8 mouse cellular contexts compared by ENCODE assay signal in genomic region chr11:95384319-95384972, GRCm38 (mm10). TPM values are rescaled to one million over a fixed set of nuclear protein-coding genes. Genes with fewer than 3 reads are reported as not detected.
DNase-seq lines count a peak whose midpoint lies in the region; ATAC-seq and TF ChIP-seq lines count a peak whose summit lies in the region.

Slc35b1 (plus strand) TSS chr11:95384692.

- no peaks in the 10 kb centered on the region for H3K9me3 ChIP-seq in embryonic facial prominence, embryonic 14.5 days (ENCODE audit: control insufficient read depth, low read length)
- no peaks in the 10 kb centered on the region for H3K9me3 ChIP-seq in limb, embryonic 13.5 days
- H3K9me3 ChIP-seq in midbrain, embryonic 16.5 days (replicated peaks; ENCODE audit: control insufficient read depth, low read length, poor library complexity, severe bottlenecking): no peaks in the 10 kb centered on the region

- under 1% methylated on average over 39 of the region's 42 CpGs for WGBS in embryonic facial prominence, embryonic 14.5 days
- WGBS in heart, adult 2 months: under 1% methylated on average over 42 of the region's 42 CpGs
- WGBS in limb, embryonic 13.5 days: under 1% methylated on average over 42 of the region's 42 CpGs
- under 1% methylated on average over 42 of the region's 42 CpGs for WGBS in midbrain, embryonic 16.5 days

- H3K79me2 ChIP-seq in heart, adult 2 months (replicated peaks; ENCODE audit: control insufficient read depth, insufficient read depth, low read length): no peaks in the 10 kb centered on the region

- H3K9ac ChIP-seq in embryonic facial prominence, embryonic 14.5 days (ENCODE audit: low read depth, low read length): peak within 1 kb of the TSS; percentile 87
- peak within 1 kb of the TSS; percentile 97 for H3K9ac ChIP-seq in heart, adult 2 months (ENCODE audit: low read depth, low read length)
- H3K9ac ChIP-seq in limb, embryonic 13.5 days: peak within 1 kb of the TSS; percentile 88
- peak within 1 kb of the TSS; percentile 84 for H3K9ac ChIP-seq in midbrain, embryonic 16.5 days (ENCODE audit: low read depth, low read length)

- peak within 1 kb of the TSS; percentile 89 for H3K27ac ChIP-seq in embryonic facial prominence, embryonic 14.5 days (replicated peaks; ENCODE audit: low read depth, low read length)
- H3K27ac ChIP-seq in heart, adult 2 months: peak within 1 kb of the TSS; percentile 99
- H3K27ac ChIP-seq in limb, embryonic 13.5 days: peak within 1 kb of the TSS; percentile 82
- peak within 1 kb of the TSS; percentile 88 for H3K27ac ChIP-seq in midbrain, embryonic 16.5 days (ENCODE audit: low read length)

- H3K27me3 ChIP-seq in embryonic facial prominence, embryonic 14.5 days (replicated peaks; ENCODE audit: control insufficient read depth, insufficient read depth, low read length): no peaks in the 10 kb centered on the region
- no peaks in the 10 kb centered on the region for H3K27me3 ChIP-seq in heart, adult 2 months (ENCODE audit: control insufficient read depth, insufficient read depth, low read length)
- H3K27me3 ChIP-seq in limb, embryonic 13.5 days: no peaks in the 10 kb centered on the region
- H3K27me3 ChIP-seq in midbrain, embryonic 16.5 days (ENCODE audit: control insufficient read depth, insufficient read depth, low read depth, low read length): no peaks in the 10 kb centered on the region

- peak within 1 kb of the TSS; percentile 57 for H3K4me2 ChIP-seq in embryonic facial prominence, embryonic 14.5 days (ENCODE audit: low read depth, low read length)
- H3K4me2 ChIP-seq in limb, embryonic 13.5 days (replicated peaks): peak within 1 kb of the TSS; percentile 74
- peak within 1 kb of the TSS; percentile 75 for H3K4me2 ChIP-seq in midbrain, embryonic 16.5 days (ENCODE audit: low read length)

- DNase-seq in 3T3-L1 (ENCODE audit: low read depth, low spot score): peak; percentile 99
- DNase-seq in adrenal gland, postnatal 4 days (ENCODE audit: low spot score in 2 of 2): peak; percentile 64 to 87
- peak; percentile 100 for DNase-seq in embryonic facial prominence, embryonic 14.5 days (ENCODE audit: low spot score)
- DNase-seq in heart, adult 2 months: peak; percentile 91 to 95
- DNase-seq in kidney, adult 8-10 months: peak; percentile 97 to 98
- DNase-seq in spleen, postnatal 10 days (ENCODE audit: low spot score in 2 of 2): peak; percentile 93 to 96

- peak within 1 kb of the TSS; percentile 79 for H3K4me3 ChIP-seq in embryonic facial prominence, embryonic 14.5 days (ENCODE audit: low read depth, low read length)
- H3K4me3 ChIP-seq in heart, adult 2 months: peak within 1 kb of the TSS; percentile 90
- H3K4me3 ChIP-seq in limb, embryonic 13.5 days: peak within 1 kb of the TSS; percentile 94
- H3K4me3 ChIP-seq in midbrain, embryonic 16.5 days (ENCODE audit: low read depth, low read length): peak within 1 kb of the TSS; percentile 80

- H3K36me3 ChIP-seq in embryonic facial prominence, embryonic 14.5 days (ENCODE audit: control insufficient read depth, insufficient read depth, low read length): peaks cover 52% of the 10 kb centered on the region
- peaks cover 5% of the 10 kb centered on the region for H3K36me3 ChIP-seq in heart, adult 2 months (ENCODE audit: control insufficient read depth, insufficient read depth, low read length)
- H3K36me3 ChIP-seq in limb, embryonic 13.5 days: peaks cover 63% of the 10 kb centered on the region
- peaks cover 13% of the 10 kb centered on the region for H3K36me3 ChIP-seq in midbrain, embryonic 16.5 days (ENCODE audit: control insufficient read depth, insufficient read depth, low read length)

- ATAC-seq in embryonic facial prominence, embryonic 14.5 days (ENCODE audit: low read depth): peak; percentile 97
- peak; percentile 96 for ATAC-seq in limb, embryonic 13.5 days (ENCODE audit: low FRiP score, low read depth)
- peak; percentile 94 for ATAC-seq in midbrain, embryonic 16.5 days

- TF ChIP-seq POLR2A in heart, adult 2 months (IDR thresholded peaks at IDR 0.05; ENCODE audit: insufficient read depth, low read depth, low read length): peak; percentile 56; the same call in 1 of the 2 replicates

- 0 out of 2 replicates have a peak, but pooled peaks have one; percentile 43 for TF ChIP-seq EP300 in heart, adult 2 months (IDR thresholded peaks at IDR 0.05; ENCODE audit: insufficient read depth, low read depth, low read length)

- intact Hi-C loops in heart, adult 2 months (cut with DNase I): loop anchor here (1.0 to 5.0 kb wide), 4 partner anchors 47 to 137 kb away; partner anchors contain the start of genes Fam117a and Kat7

- peak; percentile 96 for TF ChIP-seq CTCF in heart, adult 2 months (IDR thresholded peaks at IDR 0.05)

- no peaks in the 10 kb centered on the region for H3K4me1 ChIP-seq in embryonic facial prominence, embryonic 14.5 days (ENCODE audit: control insufficient read depth, insufficient read depth, low read length)
- H3K4me1 ChIP-seq in heart, adult 2 months (ENCODE audit: control insufficient read depth, insufficient read depth, low read length): peaks cover 6% of the 10 kb centered on the region
- H3K4me1 ChIP-seq in limb, embryonic 13.5 days: peaks cover 12% of the 10 kb centered on the region
- peaks cover 17% of the 10 kb centered on the region for H3K4me1 ChIP-seq in midbrain, embryonic 16.5 days (ENCODE audit: control insufficient read depth, insufficient read depth, low read length)

RNA-seq across cellular contexts. Expression of gene Slc35b1, which starts in this region (rescaled TPM):
- 10 to 100 TPM; 64.7 to 71.1 TPM for total RNA-seq in adrenal gland, postnatal 4 days (2021)
- 105 and 108 TPM in 2 replicates for polyA plus RNA-seq in embryonic facial prominence, embryonic 14.5 days (2014; fragmentation: Nextera tagmentation; extraction: Ambion mirVana)
- 10 to 100 TPM; 34.2 to 41.3 TPM for total RNA-seq in heart, adult 2 months (2021)
- 47.2 and 74.2 TPM in 2 replicates for polyA plus RNA-seq in heart, adult 2 months (2012; rRNA removed)
- polyA plus RNA-seq in limb, embryonic 13.5 days (2015; fragmentation: Nextera tagmentation; extraction: Ambion mirVana): 121 and 127 TPM in 2 replicates
- polyA plus RNA-seq in midbrain, embryonic 16.5 days (2015; fragmentation: Nextera tagmentation; extraction: Ambion mirVana): 144 and 157 TPM in 2 replicates

Comparison
In these comparisons a context has a peak if more than half of its experiments do, and no peak if none do; other contexts are left out.
1. Peak in every context shown above with its lines: DNase-seq, ATAC-seq, H3K4me3 ChIP-seq and H3K27ac ChIP-seq.